Mouse (Mus musculus): ENCODE data around the gene Slc25a17. TPM values are rescaled to one million over a fixed set of nuclear protein-coding genes. Genes with fewer than 3 reads are reported as not detected.

Gene Slc25a17
- polyA plus RNA-seq, 2 experiments, result 25.1 to 40.0 TPM

DNA sequence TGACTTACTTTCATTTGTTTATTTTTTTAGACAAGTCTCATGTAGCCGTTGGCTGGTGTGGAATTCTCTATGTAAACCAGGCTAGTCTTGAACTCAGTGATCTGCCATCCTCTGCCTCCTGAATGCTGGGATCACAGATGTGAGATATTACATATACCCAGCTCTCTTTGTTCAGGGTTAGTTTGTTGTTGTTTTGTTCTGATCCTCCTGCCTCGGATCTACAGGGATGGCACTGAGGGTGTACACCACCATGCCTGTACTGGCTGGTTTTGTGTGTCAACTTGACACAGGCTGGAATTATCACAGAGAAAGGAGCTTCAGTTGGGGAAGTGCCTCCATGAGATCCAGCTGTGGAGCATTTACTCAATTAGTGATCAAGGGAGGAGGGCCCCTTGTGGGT lies 12.2 kb downstream of the Slc25a17 start:
- H3K36me3 ChIP-seq (replicated peaks; ENCODE audit: control insufficient read depth, insufficient read depth, low read depth), result no peaks in the 10 kb centered on the region
- H3K4me3 ChIP-seq (ENCODE audit: insufficient read depth in 1 of 2, low read depth in 2 of 2, low read length in 2 of 2), result no peak overlapping the region
- H3K9ac ChIP-seq (replicated peaks), result no peak overlapping the region
- H3K4me2 ChIP-seq (ENCODE audit: low read depth), result no peak overlapping the region
- H3K27me3 ChIP-seq (ENCODE audit: control insufficient read depth, insufficient read depth, low read length), result no peaks in the 10 kb centered on the region
- DNase-seq (ENCODE audit: low read depth in 3 of 3, low spot score in 3 of 3) (no peak), ATAC-seq (ENCODE audit: insufficient read depth) (no peak)
- H3K27ac ChIP-seq, result no peak overlapping the region
- no peaks in the 10 kb centered on the region for H3K9me3 ChIP-seq (ENCODE audit: control insufficient read depth, low read length)
- peaks cover 0 to 6% of the 10 kb centered on the region in 2 experiments; a peak in 2 of 4 replicates for H3K4me1 ChIP-seq (replicated peaks; ENCODE audit: control insufficient read depth in 2 of 2, insufficient read depth in 2 of 2, low read length in 1 of 2)
- WGBS (ENCODE audit: insufficient replicate concordance), result 57% methylated on average over 2 of the region's 2 CpGs
- TF ChIP-seq EP300 (IDR thresholded peaks at IDR 0.05; ENCODE audit: low read depth) (no peak), CTCF (IDR thresholded peaks at IDR 0.05; ENCODE audit: low read depth) (no peak)

DNA sequence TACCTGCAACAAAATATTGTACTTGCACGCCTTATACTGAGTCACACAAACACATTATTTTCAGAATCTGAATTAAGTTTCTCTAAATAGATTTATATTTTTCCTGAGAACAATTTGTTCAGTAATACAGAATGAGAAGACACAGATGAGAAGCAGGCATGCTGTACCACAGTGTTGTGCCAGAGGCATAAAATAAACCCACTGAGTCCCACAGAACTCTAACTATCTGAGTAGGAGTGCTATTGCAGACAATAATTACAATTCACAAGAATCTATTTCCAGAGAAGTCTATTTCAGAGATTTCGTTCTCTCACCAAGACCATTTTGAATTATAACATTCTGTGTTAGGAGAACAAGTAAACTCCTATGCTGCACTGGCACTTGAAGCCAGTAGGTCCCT lies 13.1 kb downstream of the Slc25a17 start:
- no peak for TF ChIP-seq CTCF (IDR thresholded peaks at IDR 0.05; ENCODE audit: low read depth)
- TF ChIP-seq EP300 (IDR thresholded peaks at IDR 0.05; ENCODE audit: low read depth), result no peak
- Histone ChIP-seq H3K27ac (no peak overlapping the region), H3K4me2 (ENCODE audit: low read depth) (no peak overlapping the region), H3K9ac (replicated peaks) (no peak overlapping the region), H3K9me3 (ENCODE audit: control insufficient read depth, low read length) (no peaks in the 10 kb centered on the region), H3K27me3 (ENCODE audit: control insufficient read depth, insufficient read depth, low read length) (no peaks in the 10 kb centered on the region), H3K4me3 (ENCODE audit: insufficient read depth in 1 of 2, low read depth in 2 of 2, low read length in 2 of 2) (no peak overlapping the region), H3K4me1 (replicated peaks; ENCODE audit: control insufficient read depth in 2 of 2, insufficient read depth in 2 of 2, low read length in 1 of 2) (peaks cover 0 to 6% of the 10 kb centered on the region in 2 experiments; a peak in 2 of 4 replicates), H3K36me3 (replicated peaks; ENCODE audit: control insufficient read depth, insufficient read depth, low read depth) (no peaks in the 10 kb centered on the region)
- ATAC-seq (ENCODE audit: insufficient read depth) (no peak), DNase-seq (ENCODE audit: low read depth in 3 of 3, low spot score in 3 of 3) (no peak)
- WGBS (ENCODE audit: insufficient replicate concordance), result 75% methylated on average over 2 of the region's 2 CpGs

DNA sequence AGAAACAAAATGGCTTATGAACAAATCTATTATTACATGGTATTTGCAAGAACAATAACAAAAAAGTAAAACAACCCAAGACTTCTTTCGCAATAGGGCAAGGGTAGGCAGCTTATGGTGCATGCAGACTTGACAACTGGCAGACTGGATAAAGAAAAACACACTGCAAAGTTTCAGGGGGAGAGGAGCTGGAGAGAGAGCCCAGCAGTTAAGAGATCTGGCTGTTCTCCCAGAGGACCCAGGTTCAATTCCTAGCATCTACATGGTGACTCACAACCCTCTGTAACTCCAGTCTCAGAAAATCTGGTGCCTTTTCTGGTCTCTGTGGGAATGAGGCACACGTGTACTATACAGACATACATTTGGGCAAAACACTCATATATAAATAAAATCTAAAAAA lies 19.2 kb downstream of the Slc25a17 start:
- WGBS (ENCODE audit: insufficient replicate concordance), result 91% methylated on average over 2 of the region's 2 CpGs
- H3K4me3 ChIP-seq (ENCODE audit: insufficient read depth in 1 of 2, low read depth in 2 of 2, low read length in 2 of 2), result no peak overlapping the region
- no peak overlapping the region for H3K4me2 ChIP-seq (ENCODE audit: low read depth)
- H3K36me3 ChIP-seq (replicated peaks; ENCODE audit: control insufficient read depth, insufficient read depth, low read depth), result peaks cover 5% of the 10 kb centered on the region
- H3K4me1 ChIP-seq (replicated peaks; ENCODE audit: control insufficient read depth in 2 of 2, insufficient read depth in 2 of 2, low read length in 1 of 2), result no peaks in the 10 kb centered on the region
- DNase-seq (ENCODE audit: low read depth in 3 of 3, low spot score in 3 of 3), result no peak
- H3K9me3 ChIP-seq (ENCODE audit: control insufficient read depth, low read length), result no peaks in the 10 kb centered on the region
- no peak overlapping the region for H3K27ac ChIP-seq
- no peak for ATAC-seq (ENCODE audit: insufficient read depth)
- H3K9ac ChIP-seq (replicated peaks), result no peak overlapping the region
- no peaks in the 10 kb centered on the region for H3K27me3 ChIP-seq (ENCODE audit: control insufficient read depth, insufficient read depth, low read length)
- no peak for TF ChIP-seq CTCF (IDR thresholded peaks at IDR 0.05; ENCODE audit: low read depth)
- no peak for TF ChIP-seq EP300 (IDR thresholded peaks at IDR 0.05; ENCODE audit: low read depth)

DNA sequence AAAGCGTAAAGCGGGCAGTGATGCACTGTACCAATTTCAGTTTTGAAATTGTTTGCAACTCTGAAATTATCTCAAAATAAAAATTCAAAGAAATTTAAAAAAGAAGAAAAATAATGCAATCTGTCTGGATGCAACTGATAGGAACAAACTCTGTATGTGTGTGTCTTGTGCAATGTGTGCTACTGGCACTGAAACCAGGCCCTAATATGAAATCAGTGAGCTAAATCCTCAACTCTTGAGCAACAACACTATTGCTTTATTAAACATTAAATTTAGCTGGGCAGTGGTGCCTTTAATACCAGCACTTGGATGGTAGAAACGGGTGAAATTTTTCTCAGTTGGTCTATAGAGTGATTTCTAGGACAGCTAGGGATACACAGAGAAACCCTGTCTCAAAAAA lies 21.5 kb downstream of the Slc25a17 start:
- peaks cover 5% of the 10 kb centered on the region for H3K36me3 ChIP-seq (replicated peaks; ENCODE audit: control insufficient read depth, insufficient read depth, low read depth)
- 81% methylated on average over 3 of the region's 3 CpGs for WGBS (ENCODE audit: insufficient replicate concordance)

DNA sequence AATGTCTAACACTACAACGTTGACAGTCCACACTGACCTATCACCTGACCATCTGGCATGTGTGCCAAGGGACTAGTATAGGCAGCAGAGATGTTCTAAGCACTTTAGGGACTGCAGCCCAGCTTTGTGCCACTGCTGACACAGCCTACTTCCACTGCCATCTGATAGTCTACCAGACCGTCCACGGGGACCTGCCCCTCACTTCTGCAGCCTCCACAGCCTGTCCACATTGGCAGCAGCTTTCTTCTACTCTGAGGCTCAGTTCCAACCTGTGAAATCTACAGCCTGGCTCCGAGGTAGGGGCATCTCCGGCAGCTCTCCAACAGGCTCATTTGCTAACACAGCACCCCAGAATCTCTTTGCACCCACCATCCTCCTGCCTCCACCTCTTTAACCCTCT lies 24.1 kb downstream of the Slc25a17 start:
- H3K4me3 ChIP-seq (ENCODE audit: insufficient read depth in 1 of 2, low read depth in 2 of 2, low read length in 2 of 2), result no peak overlapping the region
- WGBS (ENCODE audit: insufficient replicate concordance), result 69% methylated on average over 5 of the region's 5 CpGs
- ATAC-seq (ENCODE audit: insufficient read depth) (no peak), DNase-seq (ENCODE audit: low read depth in 3 of 3, low spot score in 3 of 3) (no peak)
- H3K36me3 ChIP-seq (replicated peaks; ENCODE audit: control insufficient read depth, insufficient read depth, low read depth), result peaks cover 2% of the 10 kb centered on the region
- H3K27me3 ChIP-seq (ENCODE audit: control insufficient read depth, insufficient read depth, low read length), result no peaks in the 10 kb centered on the region
- no peak overlapping the region for H3K9ac ChIP-seq (replicated peaks)
- no peak overlapping the region for H3K27ac ChIP-seq
- no peaks in the 10 kb centered on the region for H3K9me3 ChIP-seq (ENCODE audit: control insufficient read depth, low read length)
- TF ChIP-seq CTCF (IDR thresholded peaks at IDR 0.05; ENCODE audit: low read depth) (no peak), EP300 (IDR thresholded peaks at IDR 0.05; ENCODE audit: low read depth) (no peak)
- no peak overlapping the region for H3K4me2 ChIP-seq (ENCODE audit: low read depth)
- H3K4me1 ChIP-seq (replicated peaks; ENCODE audit: control insufficient read depth in 2 of 2, insufficient read depth in 2 of 2, low read length in 1 of 2), result no peaks in the 10 kb centered on the region

More for the DNA sequence above, 21.5 kb downstream of the Slc25a17 start:
- Histone ChIP-seq H3K27ac (no peak overlapping the region), H3K9me3 (ENCODE audit: control insufficient read depth, low read length) (no peaks in the 10 kb centered on the region), H3K4me1 (replicated peaks; ENCODE audit: control insufficient read depth in 2 of 2, insufficient read depth in 2 of 2, low read length in 1 of 2) (no peaks in the 10 kb centered on the region), H3K4me2 (ENCODE audit: low read depth) (no peak overlapping the region), H3K4me3 (ENCODE audit: insufficient read depth in 1 of 2, low read depth in 2 of 2, low read length in 2 of 2) (no peak overlapping the region), H3K27me3 (ENCODE audit: control insufficient read depth, insufficient read depth, low read length) (no peaks in the 10 kb centered on the region), H3K9ac (replicated peaks) (no peak overlapping the region)
- no peak for TF ChIP-seq CTCF (IDR thresholded peaks at IDR 0.05; ENCODE audit: low read depth)
- TF ChIP-seq EP300 (IDR thresholded peaks at IDR 0.05; ENCODE audit: low read depth), result no peak
- DNase-seq (ENCODE audit: low read depth in 3 of 3, low spot score in 3 of 3), result no peak
- ATAC-seq (ENCODE audit: insufficient read depth), result no peak
